Mouse (Mus musculus) G1E (cell line): ENCODE data around the gene Ccdc60.

Source experiments
- CTCF ChIP-seq: IDR thresholded peaks from 2 replicates; pipeline ENCODE4 v1.5.1; 2012; ENCODE audit warnings: low read depth, low read length, inconsistent platforms, mixed read lengths
- GATA1 ChIP-seq: IDR thresholded peaks from 2 replicates; pipeline ENCODE4 v1.6.1; 2012; ENCODE audit warnings: borderline replicate concordance, low read length, inconsistent platforms, mixed read lengths
- POLR2AphosphoS5 ChIP-seq: IDR thresholded peaks from 2 replicates; pipeline ENCODE4 v1.6.1; 2012; ENCODE audit warnings: low read depth, low read length, inconsistent platforms; ENCODE audit not compliant: insufficient replicate concordance
- TAL1 ChIP-seq: conservative IDR thresholded peaks from 2 replicates; pipeline ENCODE4 v1.6.1; 2012; ENCODE audit warnings: low read depth, low read length, inconsistent platforms, mixed read lengths

- no peak for TF ChIP-seq CTCF
- TF ChIP-seq TAL1, result no peak
- TF ChIP-seq GATA1, result no peak
- no peak for TF ChIP-seq POLR2AphosphoS5
Measured at GRCm38 (mm10) chr5:116271511-116272227, 17.1 kb downstream of the Ccdc60 start.
